Mouse (Mus musculus) central nervous system, embryonic 14 days (tissue): Measurements from ENCODE around the gene Ppl. TPM values are rescaled to one million over a fixed set of nuclear protein-coding genes. Genes with fewer than 3 reads are reported as not detected.

Source experiments
- polyA plus RNA-seq: library from polyadenylated mRNA; depleted of rRNA; stranded (reverse); fragments of >200 nt; gene quantifications from 2 replicates; pipeline ENCODE4 v1.2.3, GENCODE M21; 2012; rRNA removed

Ppl gene
- 0.15 and 1.8 TPM in 2 replicates for polyA plus RNA-seq

DNA sequence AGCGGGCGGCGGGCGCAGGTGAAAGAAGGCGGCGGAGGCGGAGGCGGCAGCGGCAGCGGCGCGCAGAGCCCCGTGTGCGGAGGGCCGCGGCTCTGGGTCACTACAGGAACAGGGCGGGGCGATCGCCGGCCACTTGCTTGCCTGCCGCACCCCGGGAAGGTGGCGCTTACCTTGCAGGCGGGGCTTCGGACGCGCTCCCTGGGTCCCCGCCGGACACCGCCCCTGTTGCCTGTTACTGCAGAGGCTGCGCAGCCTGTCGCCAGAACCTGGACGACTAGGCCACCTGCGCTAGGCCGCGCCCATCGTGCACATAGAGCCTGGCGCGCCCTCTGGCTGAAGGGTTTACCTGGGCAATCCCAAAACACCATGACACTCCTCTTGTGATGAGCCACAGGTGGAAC lies at the start of gene Ppl:
TSS of gene Ppl (minus strand) at position 21 of the 401 bp plus-strand sequence.

DNA sequence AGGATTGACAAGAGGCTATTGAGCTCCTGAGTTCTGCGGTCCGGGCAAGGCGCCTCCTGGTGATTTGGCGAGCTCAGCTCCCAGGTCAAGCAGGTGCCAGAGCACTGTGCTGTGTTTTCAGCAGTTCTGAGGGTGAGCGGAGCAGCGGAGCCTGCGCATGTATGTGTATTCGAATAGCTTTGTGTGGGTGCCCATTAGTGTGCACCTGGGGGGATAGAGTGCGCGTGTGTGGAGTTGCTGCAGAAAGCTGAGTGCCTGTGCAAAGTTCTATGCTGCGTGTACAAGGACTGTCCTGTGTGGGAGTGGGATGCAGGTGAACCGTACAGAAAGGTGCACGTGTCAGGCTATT lies 14.8 kb upstream of the Ppl start, which contains the start of gene Sec14l5:
TSS of gene Sec14l5 (plus strand) at position 73 of the 349 bp plus-strand sequence.

DNA sequence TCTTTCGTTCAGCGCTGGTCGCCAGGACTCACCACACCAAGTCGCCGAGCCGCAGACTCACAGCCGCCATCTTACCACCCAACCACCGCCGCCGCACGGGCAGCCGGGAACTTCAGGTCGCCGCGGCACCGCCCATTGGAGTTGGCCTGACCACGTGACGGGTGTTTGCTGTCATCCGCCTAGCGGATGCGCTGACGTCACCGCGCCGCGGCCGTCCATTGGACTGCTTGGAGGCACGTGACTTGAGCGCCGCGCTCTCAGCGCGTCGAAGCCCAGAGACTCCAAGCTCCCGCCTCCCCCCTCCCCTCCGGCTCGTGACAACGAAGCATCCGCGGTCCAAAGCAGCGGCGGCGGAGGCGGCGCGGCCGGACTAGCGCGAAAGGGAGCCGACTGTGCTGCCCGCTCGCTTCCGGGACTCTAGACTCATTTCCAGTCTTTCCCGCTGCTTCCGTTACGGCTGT lies 82.4 kb downstream of the Ppl start, which contains the start of the genes Glyr1 and Ubn1:
TSS of gene Glyr1 (minus strand) at position 90 of the 461 bp plus-strand sequence.
TSS of gene Ubn1 (plus strand) at position 284 of the 461 bp plus-strand sequence.

Other genes with a start within 250 kb of the Ppl start
- gene Mgrn1, start 246.2 kb downstream of the Ppl start, polyA plus RNA-seq, result 118 and 123 TPM in 2 replicates
- gene Nudt16l1, start 193.7 kb downstream of the Ppl start, polyA plus RNA-seq, result 101 and 106 TPM in 2 replicates
- gene Anks3, start 168.2 kb downstream of the Ppl start, polyA plus RNA-seq, result 116 and 119 TPM in 2 replicates
- not detected in 2 replicates for gene Sept12, start 134.6 kb downstream of the Ppl start, polyA plus RNA-seq
- gene Smim22, start 125.1 kb downstream of the Ppl start, polyA plus RNA-seq, result 0.87 and 2.6 TPM in 2 replicates
- 133 and 146 TPM in 2 replicates for gene Rogdi, start 118.9 kb downstream of the Ppl start, polyA plus RNA-seq
- gene Glyr1, start 82.6 kb downstream of the Ppl start, polyA plus RNA-seq, result 155 and 173 TPM in 2 replicates
- 29.5 and 30.5 TPM in 2 replicates for gene Ubn1, start 82.4 kb downstream of the Ppl start, polyA plus RNA-seq
- 1.1 and 1.4 TPM in 2 replicates for gene Sec14l5, start 14.7 kb upstream of the Ppl start, polyA plus RNA-seq
- gene Nagpa, start 71.6 kb upstream of the Ppl start, polyA plus RNA-seq, result 9.8 and 12.6 TPM in 2 replicates
- 10.9 and 14.9 TPM in 2 replicates for gene AU021092, start 89.9 kb upstream of the Ppl start, polyA plus RNA-seq
- gene Alg1, start 101.2 kb upstream of the Ppl start, polyA plus RNA-seq, result 48.7 and 54.2 TPM in 2 replicates
- 13.9 and 16.0 TPM in 2 replicates for gene Eef2kmt, start 123.6 kb upstream of the Ppl start, polyA plus RNA-seq